Mouse (Mus musculus): ENCODE results near the gene Il17rc.

GRCm38 (mm10) chr6:113443091-113443490, 28.1 kb upstream of the Il17rc start:
- TF ChIP-seq ZNF384 (IDR thresholded peaks at IDR 0.05; ENCODE audit: low read depth, low read length) (no peak), HCFC1 (IDR thresholded peaks at IDR 0.05; ENCODE audit: borderline replicate concordance, insufficient read depth, low read length) (no peak)

All from ES-E14 (cell line).